Mouse (Mus musculus) central nervous system, embryonic 14 days (tissue): ENCODE measurements around the gene Mrps27. TPM values are rescaled to one million over a fixed set of nuclear protein-coding genes. Genes with fewer than 3 reads are reported as not detected.

Source experiments
- polyA plus RNA-seq: library from polyadenylated mRNA; depleted of rRNA; stranded (reverse); fragments of >200 nt; gene quantifications from 2 replicates; pipeline ENCODE4 v1.2.3, GENCODE M21; 2012; rRNA removed

Gene Mrps27
- 30.1 and 32.0 TPM in 2 replicates for polyA plus RNA-seq

GRCm38 (mm10) chr13:99344599-99345575 lies at the start of gene Mrps27, which contains the start of gene Ptcd2:
Mrps27 (plus strand) TSS chr13:99344786.
Ptcd2 (minus strand) TSS chr13:99344705.

Other genes with a start within 250 kb of the Mrps27 start
- gene Zfp366, start 160.0 kb upstream of the Mrps27 start, polyA plus RNA-seq = 1.7 and 2.3 TPM in 2 replicates
- 25.6 and 28.3 TPM in 2 replicates for gene Ptcd2, start 81 bp upstream of the Mrps27 start, polyA plus RNA-seq
- 183 and 187 TPM in 2 replicates for gene Map1b, start 171.8 kb downstream of the Mrps27 start, polyA plus RNA-seq